Mouse (Mus musculus): ENCODE measurements at regions not wholly inside any gene's neighbourhood (a gene's known extent, or its start where the extent isn't known, plus 50 kb on each side); places are given as distances from the start of the nearest gene placed in this dataset.

DNA sequence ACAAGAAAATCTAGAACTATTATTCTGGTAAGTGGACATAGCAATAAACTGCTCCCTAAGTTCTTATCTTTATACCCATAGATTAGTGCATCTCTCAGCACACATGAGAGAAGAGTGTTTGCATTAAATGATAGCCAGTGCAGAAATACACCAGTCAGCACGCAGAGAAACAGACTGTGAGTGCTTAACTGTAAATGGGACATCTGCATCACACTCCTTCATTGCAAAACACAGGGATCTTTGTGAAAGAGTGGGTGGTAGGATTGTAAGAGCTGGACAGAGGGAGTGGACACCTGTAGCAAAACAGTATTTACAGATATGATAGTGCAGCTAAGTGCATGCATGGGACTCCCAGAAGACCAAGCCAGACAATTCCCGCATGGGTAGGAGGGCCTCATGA, 144.8 kb upstream of the Trpc4 start:
- no peak for TF ChIP-seq POLR2A (IDR thresholded peaks at IDR 0.05; ENCODE audit: low read depth, low read length)
- no peak for TF ChIP-seq CTCF (conservative IDR thresholded peaks at IDR 0.05; ENCODE audit: insufficient read depth, insufficient read length, low read depth, low read length)
